Mouse (Mus musculus): ENCODE measurements at regions not wholly inside any gene's neighbourhood (a gene's known extent, or its start where the extent isn't known, plus 50 kb on each side); places are given as distances from the start of the nearest gene placed in this dataset.

DNA sequence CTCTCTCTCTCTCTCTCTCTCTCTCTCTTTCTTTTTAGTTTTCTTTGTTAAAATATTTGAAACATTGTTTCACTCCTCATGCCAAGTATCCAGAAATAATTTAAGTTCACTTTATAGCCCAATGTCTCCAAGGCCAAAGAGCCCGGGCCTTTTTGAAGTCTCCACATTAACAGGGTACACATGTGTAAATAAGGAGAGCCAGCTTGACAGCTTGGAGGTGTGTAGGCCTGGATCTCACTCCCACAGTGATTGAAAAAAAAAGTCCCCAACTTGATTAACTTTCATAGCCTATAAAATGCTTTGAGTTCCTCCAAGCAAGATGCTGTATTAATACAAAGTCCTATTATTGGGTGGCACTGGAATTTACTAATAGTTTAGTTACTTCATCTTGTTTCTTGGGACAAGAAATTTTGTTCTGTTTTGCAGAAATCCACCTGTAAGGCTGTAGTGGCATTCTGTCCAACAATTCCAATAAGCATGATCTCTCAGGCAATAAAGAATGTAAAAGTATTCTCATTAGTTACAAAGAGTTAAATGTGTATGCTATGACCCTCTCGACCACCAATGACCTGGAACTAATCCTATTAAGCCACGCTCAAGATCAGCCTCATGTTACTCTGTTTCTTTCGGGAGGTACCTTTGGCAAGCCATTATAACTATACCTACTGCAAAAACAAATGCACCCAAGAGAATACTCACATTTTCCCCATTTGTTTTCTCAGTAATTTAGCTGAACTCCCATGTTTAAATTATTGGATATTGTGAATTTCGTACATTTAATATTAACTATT lies 215.9 kb upstream of the Acvr2a start:
- no peak for TF ChIP-seq GATA4 (IDR thresholded peaks at IDR 0.05; ENCODE audit: insufficient replicate concordance, low read length)

DNA sequence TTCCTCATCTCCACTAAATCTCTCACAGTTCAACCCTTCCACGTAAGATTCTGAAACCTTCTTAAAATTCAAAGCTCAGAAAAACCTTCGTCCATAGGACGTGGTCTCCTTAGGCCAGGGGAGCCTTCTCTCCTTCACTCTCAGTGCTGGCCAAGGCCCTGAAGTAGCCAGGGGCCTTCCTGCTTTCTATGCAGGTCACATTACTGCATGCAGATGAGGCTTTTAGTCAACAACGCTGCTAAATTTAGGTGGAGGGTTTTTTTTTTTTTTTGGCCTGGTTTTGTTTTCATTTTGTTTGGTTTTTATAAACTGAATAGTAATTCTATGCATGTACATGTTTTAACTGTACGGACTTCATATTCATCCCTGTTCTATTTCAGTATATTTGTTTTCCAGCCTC lies 214.5 kb upstream of the Acvr2a start:
- no peak for TF ChIP-seq GATA4 (IDR thresholded peaks at IDR 0.05; ENCODE audit: insufficient replicate concordance, low read length)

- no peak for TF ChIP-seq GATA4 (IDR thresholded peaks at IDR 0.05; ENCODE audit: insufficient replicate concordance, low read length)
Observed at GRCm38 (mm10) chr2:48601855-48602254, 212.1 kb upstream of the Acvr2a start.

DNA sequence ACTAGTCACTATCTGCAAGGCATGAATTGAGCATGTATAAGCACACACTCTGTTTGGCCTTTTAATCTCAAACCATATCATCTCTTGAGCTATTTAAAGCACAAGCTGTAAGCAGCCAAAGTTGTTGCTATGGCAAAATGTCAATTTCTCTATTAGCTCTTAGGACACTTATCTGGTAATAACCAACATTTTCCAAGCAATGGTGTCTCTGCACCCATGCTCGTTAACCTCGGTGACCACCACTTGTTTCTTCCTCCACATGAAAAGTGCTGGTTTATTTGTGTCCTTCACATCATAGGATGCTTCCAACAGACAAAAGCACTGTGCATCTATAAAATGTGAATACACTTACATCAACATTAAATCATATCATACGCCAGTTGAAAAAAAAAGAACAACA lies 204.4 kb upstream of the Acvr2a start:
- TF ChIP-seq GATA4 (IDR thresholded peaks at IDR 0.05; ENCODE audit: insufficient replicate concordance, low read length) = no peak

- no peak for TF ChIP-seq GATA4 (IDR thresholded peaks at IDR 0.05; ENCODE audit: insufficient replicate concordance, low read length)
Observed at GRCm38 (mm10) chr2:48612251-48612650, 201.7 kb upstream of the Acvr2a start.

GRCm38 (mm10) chr2:48617141-48617699 lies 196.7 kb upstream of the Acvr2a start:
- TF ChIP-seq GATA4 (IDR thresholded peaks at IDR 0.05; ENCODE audit: insufficient replicate concordance, low read length) = no peak

GRCm38 (mm10) chr2:48619042-48619441 lies 194.9 kb upstream of the Acvr2a start:
- TF ChIP-seq GATA4 (IDR thresholded peaks at IDR 0.05; ENCODE audit: insufficient replicate concordance, low read length) = no peak

DNA sequence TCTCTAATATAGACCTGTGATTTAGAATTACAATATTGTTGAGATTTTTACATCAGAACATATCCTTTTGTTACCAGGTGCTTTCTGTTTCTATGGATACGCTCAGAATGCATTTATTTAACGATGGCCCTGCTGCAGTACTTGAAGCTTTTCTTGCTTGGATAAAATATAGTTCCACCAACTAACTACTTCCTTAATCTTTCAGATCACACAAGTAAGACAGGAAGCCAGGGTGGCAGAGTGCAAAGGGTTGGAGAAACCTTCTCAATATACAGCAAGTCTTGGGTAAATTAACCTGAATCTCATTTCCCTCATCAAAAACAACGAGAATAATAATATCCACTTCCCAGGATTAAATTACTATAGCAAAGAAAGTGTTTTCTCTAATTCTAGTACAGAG lies 193.1 kb upstream of the Acvr2a start:
- TF ChIP-seq GATA4 (IDR thresholded peaks at IDR 0.05; ENCODE audit: insufficient replicate concordance, low read length) = no peak

GRCm38 (mm10) chr2:48622316-48622715 lies 191.6 kb upstream of the Acvr2a start:
- no peak for TF ChIP-seq GATA4 (IDR thresholded peaks at IDR 0.05; ENCODE audit: insufficient replicate concordance, low read length)

DNA sequence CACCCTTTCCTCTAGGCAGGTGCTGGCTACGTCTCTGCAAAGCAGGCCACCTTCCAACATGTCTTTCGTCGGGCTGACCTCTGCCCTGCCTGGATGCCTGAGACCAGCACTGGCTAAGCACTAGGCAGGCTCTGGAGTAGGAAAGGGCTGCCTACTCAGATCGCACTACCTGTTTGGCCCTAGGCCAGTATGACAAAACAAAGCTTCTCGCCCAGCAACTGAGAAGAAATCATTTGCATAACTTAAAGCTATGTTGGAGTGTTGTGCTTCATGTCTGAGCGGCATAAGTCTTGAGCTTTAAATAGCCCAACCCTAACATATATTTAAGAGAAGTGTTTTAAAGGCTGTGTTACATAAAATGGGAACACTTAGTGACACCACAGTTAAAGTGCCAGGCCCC lies 189.9 kb upstream of the Acvr2a start:
- TF ChIP-seq GATA4 (IDR thresholded peaks at IDR 0.05; ENCODE audit: insufficient replicate concordance, low read length) = no peak

GRCm38 (mm10) chr2:48624461-48624860 lies 189.4 kb upstream of the Acvr2a start:
- no peak for TF ChIP-seq GATA4 (IDR thresholded peaks at IDR 0.05; ENCODE audit: insufficient replicate concordance, low read length)

GRCm38 (mm10) chr2:48627011-48627410 lies 186.9 kb upstream of the Acvr2a start:
- TF ChIP-seq GATA4 (IDR thresholded peaks at IDR 0.05; ENCODE audit: insufficient replicate concordance, low read length) = no peak

GRCm38 (mm10) chr2:48629106-48630050 lies 184.5 kb upstream of the Acvr2a start:
- no peak for TF ChIP-seq GATA4 (IDR thresholded peaks at IDR 0.05; ENCODE audit: insufficient replicate concordance, low read length)

GRCm38 (mm10) chr2:48634456-48635174 lies 179.3 kb upstream of the Acvr2a start:
- TF ChIP-seq GATA4 (IDR thresholded peaks at IDR 0.05; ENCODE audit: insufficient replicate concordance, low read length) = no peak

GRCm38 (mm10) chr2:48636108-48636507 lies 177.8 kb upstream of the Acvr2a start:
- TF ChIP-seq GATA4 (IDR thresholded peaks at IDR 0.05; ENCODE audit: insufficient replicate concordance, low read length) = no peak

Measured in liver, adult (tissue).